Mouse (Mus musculus) thymus, adult 2 months (tissue): Measurements from ENCODE around the gene Tmem234.

Experiments used
- CTCF ChIP-seq: fragments of 200-500 bp; IDR thresholded peaks from 2 replicates; pipeline ENCODE4 v1.5.1; 2012; ENCODE audit warnings: mild to moderate bottlenecking, control low read depth, low read length, moderate library complexity, borderline replicate concordance; ENCODE audit not compliant: control insufficient read depth, poor library complexity, insufficient read depth; ENCODE audit errors: extremely low read depth
- POLR2A ChIP-seq: fragments of 200-500 bp; IDR thresholded peaks from 2 replicates; pipeline ENCODE4 v1.6.1; 2012; ENCODE audit warnings: mild to moderate bottlenecking, low read length, control low read depth, moderate library complexity; ENCODE audit not compliant: control insufficient read depth, poor library complexity, insufficient read depth; ENCODE audit errors: extremely low read depth

GRCm38 (mm10) chr4:129584884-129585608, 15.4 kb upstream of the Tmem234 start:
- TF ChIP-seq POLR2A (0 out of 2 replicates have a peak, but pooled peaks have one; percentile 46), CTCF (peak; percentile 77; the same call in 1 of the 2 replicates)
